Comparison of ENCODE assay signal across 12 mouse cellular contexts in the genomic region with DNA sequence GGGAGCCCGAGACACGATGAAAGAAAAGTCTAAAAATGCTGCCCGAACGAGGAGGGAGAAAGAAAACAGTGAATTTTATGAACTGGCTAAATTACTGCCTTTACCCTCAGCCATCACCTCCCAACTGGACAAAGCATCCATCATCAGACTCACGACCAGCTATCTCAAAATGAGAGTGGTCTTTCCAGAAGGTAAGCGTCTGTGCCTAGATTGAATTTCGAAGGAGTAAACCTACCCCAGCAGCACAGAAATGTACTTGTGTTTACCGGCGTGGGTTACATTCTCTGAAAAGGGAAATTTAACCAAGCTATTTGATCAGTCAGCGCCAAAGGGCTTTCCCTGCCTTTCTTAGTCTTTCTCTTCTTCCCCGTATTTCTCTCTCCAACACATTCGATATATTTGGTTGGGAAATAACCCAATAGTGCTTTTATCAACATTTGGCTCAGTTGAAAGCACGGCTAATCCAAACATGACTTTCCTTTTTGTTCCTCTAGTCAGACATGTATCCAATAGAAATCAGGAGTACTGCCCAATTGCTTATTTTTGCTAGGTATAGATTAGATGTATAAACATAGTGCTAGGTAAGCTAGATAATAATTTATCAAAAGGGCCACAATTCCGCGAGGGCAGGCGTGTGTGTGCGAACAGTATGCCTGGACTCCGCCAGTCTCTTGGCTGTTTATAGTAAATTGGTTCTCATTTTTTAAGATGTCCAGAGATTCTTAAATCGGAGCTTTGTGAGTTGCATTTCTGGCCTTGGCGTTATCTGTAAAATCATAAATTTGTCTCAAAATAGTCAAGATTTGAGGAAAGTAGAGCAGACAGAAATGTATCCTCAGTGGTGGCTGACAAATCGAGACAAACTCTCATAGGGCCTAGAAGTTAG. TPM values are rescaled to one million over a fixed set of nuclear protein-coding genes. Genes with fewer than 3 reads are reported as not detected.
DNase-seq lines count a peak whose midpoint lies in the region; ATAC-seq lines count a peak whose summit lies in the region.
"Had no signal": no experiment of that assay in that cellular context is flagged by ENCODE, and none has a peak within 500 bp of the region (broad histone marks: within the 10 kb centered on the region; RNA-seq: fewer than 3 reads in every experiment).

No protein-coding gene starts in this region.

- DNase-seq in kidney, postnatal 36 days: no peak
- peak; percentile 20 for DNase-seq in embryo, embryonic 10 days (ENCODE audit: low spot score)
- DNase-seq in midbrain, embryonic 14.5 days: peak; percentile 57
- DNase-seq in cerebellum, adult 9-11 months: no peak
- no peak for DNase-seq in cerebellum, adult 11 months
- no peak for DNase-seq in lung, postnatal 14 days
- DNase-seq: cerebellum, adult 18-20 months; liver, embryonic 13.5 days; thymus, adult 2 months had no signal

- peak overlapping the region; percentile 58 for H3K4me3 ChIP-seq in kidney, embryonic 16.5 days (ENCODE audit: low read length)
- H3K4me3 ChIP-seq in forebrain, embryonic 12.5 days (replicated peaks): peak overlapping the region; percentile 51
- no peak overlapping the region for H3K4me3 ChIP-seq in midbrain, embryonic 14.5 days (replicated peaks; ENCODE audit: low read depth, low read length)

- 0 out of 2 replicates have a peak overlapping the region, but pooled peaks have one; percentile 31 for H3K27ac ChIP-seq in kidney, embryonic 16.5 days (ENCODE audit: low read length)
- H3K27ac ChIP-seq in forebrain, embryonic 12.5 days: no peak overlapping the region
- H3K27ac ChIP-seq in midbrain, embryonic 14.5 days (replicated peaks; ENCODE audit: low read depth, low read length): no peak overlapping the region
- H3K27ac ChIP-seq: liver, embryonic 13.5 days had no signal

- peaks cover 10% of the 10 kb centered on the region; the same call in 1 of the 2 replicates for H3K4me1 ChIP-seq in kidney, embryonic 16.5 days (ENCODE audit: insufficient read depth, low read length)
- peaks cover 24% of the 10 kb centered on the region for H3K4me1 ChIP-seq in forebrain, embryonic 12.5 days
- peaks cover 10% of the 10 kb centered on the region; the same call in 1 of the 2 replicates for H3K4me1 ChIP-seq in midbrain, embryonic 14.5 days (ENCODE audit: control insufficient read depth, insufficient read depth, low read length)

- WGBS in kidney, embryonic 16.5 days: 5% methylated on average over 21 of the region's 21 CpGs
- 4% methylated on average over 21 of the region's 21 CpGs for WGBS in forebrain, embryonic 12.5 days
- WGBS in midbrain, embryonic 14.5 days: 4% methylated on average over 21 of the region's 21 CpGs

- no peaks in the 10 kb centered on the region for H3K9me3 ChIP-seq in kidney, embryonic 16.5 days (ENCODE audit: low read length)
- H3K9me3 ChIP-seq in forebrain, embryonic 12.5 days: no peaks in the 10 kb centered on the region
- no peaks in the 10 kb centered on the region for H3K9me3 ChIP-seq in midbrain, embryonic 14.5 days (ENCODE audit: control insufficient read depth, low read length)
- H3K9me3 ChIP-seq: liver, embryonic 13.5 days had no signal

- peak overlapping the region; percentile 73 for H3K9ac ChIP-seq in kidney, embryonic 16.5 days (replicated peaks; ENCODE audit: low read length)
- no peak overlapping the region for H3K9ac ChIP-seq in forebrain, embryonic 12.5 days
- no peak overlapping the region for H3K9ac ChIP-seq in midbrain, embryonic 14.5 days (replicated peaks; ENCODE audit: low read length)
- H3K9ac ChIP-seq: liver, embryonic 13.5 days had no signal

- H3K4me2 ChIP-seq in kidney, embryonic 16.5 days (replicated peaks; ENCODE audit: low read depth, low read length): peak overlapping the region; percentile 63
- no peak overlapping the region for H3K4me2 ChIP-seq in forebrain, embryonic 12.5 days
- H3K4me2 ChIP-seq in midbrain, embryonic 14.5 days (ENCODE audit: low read length): no peak overlapping the region
- H3K4me2 ChIP-seq: liver, embryonic 13.5 days had no signal

- no peaks in the 10 kb centered on the region for H3K36me3 ChIP-seq in kidney, embryonic 16.5 days (ENCODE audit: insufficient read depth, low read length)
- no peaks in the 10 kb centered on the region for H3K36me3 ChIP-seq in forebrain, embryonic 12.5 days (replicated peaks)
- H3K36me3 ChIP-seq in midbrain, embryonic 14.5 days (ENCODE audit: control insufficient read depth, insufficient read depth, low read length): no peaks in the 10 kb centered on the region
- H3K36me3 ChIP-seq: liver, embryonic 13.5 days had no signal

- no peak for ATAC-seq in kidney, embryonic 16.5 days (ENCODE audit: low FRiP score, low TSS enrichment)
- ATAC-seq in forebrain, embryonic 12.5 days (ENCODE audit: low FRiP score): no peak
- ATAC-seq in midbrain, embryonic 14.5 days (ENCODE audit: low FRiP score, low TSS enrichment): no peak

- peaks cover 71% of the 10 kb centered on the region for H3K27me3 ChIP-seq in kidney, embryonic 16.5 days (ENCODE audit: insufficient read depth, low read length)
- peaks cover 83% of the 10 kb centered on the region for H3K27me3 ChIP-seq in forebrain, embryonic 12.5 days
- H3K27me3 ChIP-seq in midbrain, embryonic 14.5 days (ENCODE audit: control insufficient read depth, insufficient read depth, low read length): peaks cover 86% of the 10 kb centered on the region

RNA-seq across cellular contexts. Expression of gene Sim1, which starts 1.6 kb away (rescaled TPM):
- 10.1 and 10.6 TPM in 2 replicates for polyA plus RNA-seq in kidney, embryonic 16.5 days (2015; fragmentation: Nextera tagmentation; extraction: Ambion mirVana)
- 7.7 and 8.3 TPM in 2 replicates for polyA plus RNA-seq in forebrain, embryonic 12.5 days (2016; fragmentation: Nextera tagmentation; extraction: Ambion mirVana)
- polyA plus RNA-seq in midbrain, embryonic 14.5 days (2014; fragmentation: Nextera tagmentation; extraction: Ambion mirVana): 0.77 and 0.91 TPM in 2 replicates
- polyA plus RNA-seq: liver, embryonic 13.5 days; small intestine, adult 2 months; thymus, adult 2 months had no signal

Comparison
In these comparisons a context has a peak if more than half of its experiments do, and no peak if none do; other contexts are left out.
1. DNase-seq: peak in embryo, embryonic 10 days (single experiment) and midbrain, embryonic 14.5 days (single experiment); none in kidney, postnatal 36 days (0 of 2), cerebellum, adult 9-11 months (single experiment), cerebellum, adult 11 months (single experiment) and lung, postnatal 14 days (single experiment).